Mouse (Mus musculus): ENCODE results near the gene Lrrc4b. TPM values are rescaled to one million over a fixed set of nuclear protein-coding genes. Genes with fewer than 3 reads are reported as not detected.

The Lrrc4b gene
- total RNA-seq (2021): 10 to 100 TPM; 28.3 to 39.0 TPM

DNA sequence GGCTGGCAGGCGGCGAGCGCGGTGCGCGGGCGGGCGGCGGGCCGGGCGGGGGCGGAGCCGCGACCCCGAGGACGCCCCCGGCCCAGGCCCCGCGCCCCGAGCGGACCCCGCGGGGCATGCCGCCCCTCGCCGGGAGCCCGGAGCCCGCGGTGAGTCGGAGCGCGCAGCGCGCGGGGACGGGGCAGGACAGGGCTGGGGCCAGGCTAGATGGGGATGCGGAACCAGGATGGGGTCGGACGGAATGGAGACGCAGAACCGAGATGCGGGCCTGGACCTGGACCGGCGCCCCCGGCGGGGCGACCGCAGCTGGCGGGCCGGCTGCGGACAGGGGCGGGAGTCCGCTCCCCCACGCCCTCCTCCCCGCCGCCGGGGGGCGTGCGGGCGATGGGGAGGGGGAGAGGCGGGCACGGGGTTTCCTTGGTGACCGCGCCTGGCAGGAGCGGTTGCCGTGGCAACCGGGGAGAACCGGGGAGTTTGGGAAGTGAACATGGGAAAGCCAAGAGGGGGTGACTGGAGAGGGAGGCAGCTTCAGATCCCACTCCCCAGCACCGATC, at the start of gene Lrrc4b:
Gene Lrrc4b, plus strand, starts transcription at position 51 of the 554 bp plus-strand sequence.
- intact Hi-C loops (cut with DNase I): no loop called here
- DNase-seq: no peak

DNA sequence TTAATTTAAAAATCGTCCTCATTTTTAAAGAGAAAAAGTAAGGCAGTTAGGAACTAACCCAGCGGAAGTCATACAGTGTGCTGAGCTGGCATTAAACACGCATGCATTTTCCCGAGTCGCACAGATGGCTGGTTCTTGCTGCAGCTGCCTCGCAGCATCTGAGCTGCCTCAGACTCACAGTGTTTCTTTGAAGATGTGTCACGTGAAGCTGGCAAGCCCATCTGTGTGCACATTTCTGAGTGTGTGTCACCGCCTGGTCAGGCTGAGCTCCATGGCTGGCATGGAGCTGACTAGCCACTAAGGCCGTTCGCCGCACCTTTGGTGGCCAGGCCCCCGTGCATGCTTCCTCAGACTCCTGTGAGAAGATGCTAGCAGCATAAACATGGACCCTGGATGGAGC, 46.3 kb upstream of the Lrrc4b start:
- intact Hi-C loops (cut with DNase I): no loop called here
- no peak for DNase-seq

DNA sequence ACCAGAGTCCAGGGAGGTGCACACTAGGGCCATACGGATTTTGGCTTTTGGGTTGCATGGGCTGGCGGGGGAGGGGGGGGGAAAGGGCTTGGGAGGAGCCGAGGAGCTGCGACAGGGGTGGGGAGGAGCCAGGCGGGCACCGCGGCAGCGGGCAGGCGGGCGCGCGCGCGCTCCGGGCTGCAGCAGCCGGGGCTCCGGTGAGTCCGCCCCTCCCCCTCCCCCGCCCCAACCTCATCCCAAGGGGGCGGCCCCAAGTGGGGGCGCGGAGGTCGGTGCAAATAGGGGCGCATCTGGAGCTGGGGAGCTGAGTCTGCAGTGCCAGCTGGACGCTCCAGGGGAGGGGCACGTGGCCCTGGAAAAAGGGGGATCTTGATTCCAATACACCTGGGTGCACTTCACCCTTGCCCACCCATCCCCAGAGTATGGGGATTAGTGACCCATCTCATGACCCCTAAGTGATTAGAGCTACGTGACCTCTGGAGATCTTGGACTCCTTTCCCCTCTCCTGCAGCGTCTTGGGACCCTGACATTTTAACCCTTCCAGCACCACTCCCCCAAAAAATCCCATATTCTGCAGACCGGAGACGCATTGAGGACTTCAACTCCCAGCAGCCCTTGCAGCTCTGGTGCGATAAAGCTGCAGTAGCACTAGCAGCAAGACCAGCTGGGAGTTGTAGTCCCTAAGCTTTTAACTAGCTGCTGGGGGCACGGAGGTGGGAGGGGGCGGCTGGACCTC, 44.7 kb upstream of the Lrrc4b start, which contains the start of gene Syt3:
Gene Syt3, plus strand, starts transcription at position 123 of the 736 bp plus-strand sequence.
- intact Hi-C loops (cut with DNase I): no loop called here

DNA sequence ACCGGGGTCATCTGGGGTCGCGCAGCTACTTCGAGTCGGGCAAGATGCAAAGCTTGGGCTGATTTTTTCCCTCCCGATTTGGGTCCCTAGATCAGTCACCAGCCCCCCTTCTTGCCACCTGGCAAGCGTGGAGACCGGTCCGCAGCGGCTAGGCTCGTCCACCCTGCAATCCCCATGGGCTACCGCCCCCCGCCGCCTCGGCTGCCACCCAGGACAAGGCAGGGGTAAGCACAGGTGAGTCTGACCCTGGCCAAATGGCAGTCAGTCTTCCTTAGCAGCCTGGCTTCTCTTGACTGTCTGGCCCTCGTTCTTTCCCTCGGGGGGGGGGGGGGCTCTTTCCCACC, 44.1 kb upstream of the Lrrc4b start:
- intact Hi-C loops (cut with DNase I): no loop called here
- DNase-seq: no peak

More for the DNA sequence above, 44.7 kb upstream of the Lrrc4b start, which contains the start of gene Syt3:
- peak; percentile 62 to 72 for DNase-seq

DNA sequence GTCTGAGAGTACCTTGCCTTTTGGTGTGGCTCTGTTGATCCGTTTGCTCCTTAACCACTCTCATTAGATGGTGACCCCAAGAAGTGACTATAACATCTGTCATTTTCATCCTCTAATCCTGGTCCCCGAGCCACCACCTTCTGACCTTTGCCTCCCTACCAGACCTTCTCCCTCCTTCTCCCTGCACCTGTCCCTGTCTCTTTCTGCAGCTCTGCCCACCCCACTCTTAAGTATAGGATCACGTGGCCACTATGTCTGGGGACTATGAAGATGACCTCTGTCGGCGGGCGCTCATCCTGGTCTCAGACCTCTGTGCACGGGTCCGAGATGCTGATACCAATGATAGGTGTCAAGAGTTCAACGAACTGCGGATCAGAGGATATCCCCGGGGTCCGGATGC, 43.1 kb upstream of the Lrrc4b start, which contains the start of gene 1700008O03Rik:
Gene 1700008O03Rik, minus strand, starts transcription at position 101 of the 400 bp plus-strand sequence.
- no peak for DNase-seq
- intact Hi-C loops (cut with DNase I): no loop called here

DNA sequence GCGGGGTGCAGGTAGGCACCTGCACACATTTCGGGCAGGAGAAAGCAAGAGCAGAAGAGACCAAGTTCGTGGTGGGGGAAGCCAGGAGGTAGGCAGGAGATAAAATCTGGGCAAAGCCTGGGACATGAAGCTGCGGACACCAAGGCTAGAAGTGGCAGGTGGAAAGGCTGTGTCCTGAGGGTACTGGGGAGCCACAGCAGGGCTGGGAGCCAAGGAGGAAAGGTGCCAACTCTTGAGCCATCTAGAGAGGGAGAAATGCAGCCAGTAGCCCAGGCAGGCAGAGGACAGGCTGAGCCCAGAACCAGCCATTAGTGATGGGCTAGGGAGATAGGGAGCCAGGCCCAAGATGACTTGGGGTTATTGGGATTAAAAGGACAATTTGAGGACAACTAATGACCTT, 37.0 kb upstream of the Lrrc4b start:
- no peak for DNase-seq
- intact Hi-C loops (cut with DNase I): no loop called here

DNA sequence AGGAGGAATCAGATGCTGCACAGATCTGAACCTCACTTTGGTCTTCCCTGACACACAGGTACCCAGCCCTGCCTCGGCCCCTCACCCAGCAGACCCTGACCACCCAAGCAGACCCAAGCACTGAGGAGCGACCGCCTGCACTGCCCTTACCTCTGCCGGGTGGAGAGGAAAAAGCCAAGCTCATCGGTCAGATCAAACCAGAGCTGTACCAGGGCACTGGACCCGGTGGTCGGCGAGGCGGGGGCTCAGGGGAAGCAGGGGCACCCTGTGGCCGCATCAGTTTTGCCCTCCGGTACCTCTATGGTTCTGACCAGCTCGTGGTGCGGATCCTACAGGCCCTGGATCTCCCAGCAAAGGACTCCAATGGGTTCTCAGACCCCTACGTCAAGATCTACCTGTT, 36.5 kb upstream of the Lrrc4b start:
- intact Hi-C loops (cut with DNase I): no loop called here
- no peak for DNase-seq

DNA sequence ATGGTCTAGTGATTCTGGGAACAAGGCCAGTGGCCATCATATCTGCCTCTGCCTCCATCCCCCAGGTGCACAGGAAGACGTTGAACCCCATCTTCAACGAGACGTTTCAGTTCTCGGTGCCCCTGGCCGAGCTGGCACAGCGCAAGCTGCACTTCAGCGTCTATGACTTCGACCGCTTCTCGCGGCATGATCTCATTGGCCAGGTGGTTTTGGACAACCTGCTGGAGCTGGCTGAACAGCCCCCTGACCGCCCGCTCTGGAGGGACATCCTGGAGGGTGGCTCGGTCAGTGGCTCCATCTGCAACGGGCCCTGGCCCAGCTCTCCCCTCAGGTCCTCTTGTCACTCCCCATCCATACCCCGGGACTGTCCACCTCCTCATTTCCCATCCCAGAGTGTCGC, 35.5 kb upstream of the Lrrc4b start:
- intact Hi-C loops (cut with DNase I): no loop called here

DNA sequence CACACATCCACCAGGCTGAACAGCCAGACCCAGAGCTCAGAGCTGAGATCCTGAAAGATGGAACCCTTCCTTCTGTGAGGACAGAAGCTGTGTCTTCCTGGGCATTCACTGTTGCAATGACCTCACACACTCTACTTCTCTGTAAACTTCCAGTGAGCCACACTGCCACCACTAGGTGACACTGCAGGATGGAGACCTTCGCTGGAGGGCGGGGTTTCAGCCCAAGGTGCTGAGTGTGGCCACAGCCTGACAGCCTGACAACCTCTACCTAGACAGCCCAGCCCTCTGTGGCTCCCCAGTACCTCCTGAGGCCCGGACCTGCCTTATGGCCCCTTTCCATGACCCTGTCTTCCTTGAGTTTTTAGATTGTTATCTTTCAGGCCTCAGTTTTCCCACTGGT, 30.2 kb upstream of the Lrrc4b start:
- peak; percentile 75 to 77 for DNase-seq
- intact Hi-C loops (cut with DNase I): no loop called here

More for the DNA sequence above, 35.5 kb upstream of the Lrrc4b start:
- no peak for DNase-seq

DNA sequence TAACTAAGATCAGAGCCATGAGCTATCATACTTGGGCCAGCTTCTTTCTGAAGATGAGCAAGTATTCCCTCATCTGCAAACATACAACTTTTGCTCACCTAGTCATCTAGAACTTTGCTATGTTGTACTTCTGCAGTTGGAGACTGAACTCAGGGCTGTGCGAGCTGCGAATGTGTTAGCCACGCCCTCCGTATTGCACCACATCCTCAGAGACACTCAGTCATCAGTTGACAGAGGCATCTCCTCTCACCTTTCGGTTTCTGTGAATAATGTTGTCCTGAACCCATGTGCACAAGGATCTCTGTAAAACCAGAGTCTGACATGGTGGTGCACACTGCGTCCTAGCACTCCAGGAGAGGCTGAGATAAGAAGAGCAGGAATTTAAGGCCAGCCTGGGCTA, 27.1 kb upstream of the Lrrc4b start:
- no peak for DNase-seq
- intact Hi-C loops (cut with DNase I): loop anchor here (2.0 kb wide), 1 partner anchor 83 kb away; no protein-coding TSS in a partner anchor

DNA sequence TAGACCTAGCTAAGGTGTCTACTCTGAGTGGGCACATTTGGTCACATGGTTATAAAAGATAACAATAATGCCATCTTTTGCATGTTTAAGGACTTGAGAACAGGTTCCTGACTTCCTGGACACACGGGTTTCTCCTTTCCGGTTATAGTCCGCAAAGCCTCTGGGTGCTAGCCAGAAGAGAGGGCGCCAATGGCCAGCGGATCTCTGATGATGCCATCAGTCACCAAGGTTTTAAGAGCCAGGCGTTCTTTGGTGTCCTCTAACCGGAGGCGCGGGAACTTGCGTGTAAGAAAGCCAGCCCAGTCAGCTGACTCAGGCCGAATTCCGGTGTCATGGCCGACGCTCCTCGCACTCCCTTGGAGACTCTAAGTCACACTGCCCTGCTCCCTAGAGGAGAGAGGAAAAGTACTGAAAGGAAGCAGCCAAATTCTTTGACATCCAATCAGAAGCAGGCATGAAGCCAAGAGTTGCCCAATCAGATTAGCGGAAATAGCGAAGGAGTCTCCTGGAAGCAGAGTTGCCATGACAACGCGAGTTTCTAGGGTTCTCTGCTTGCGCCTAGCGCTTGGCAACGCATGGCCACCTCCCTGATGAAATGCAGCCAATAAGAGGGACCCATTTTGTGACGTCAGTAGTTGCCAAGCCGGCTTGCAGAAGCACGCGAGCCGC, 23.3 kb upstream of the Lrrc4b start:
- DNase-seq: peak; percentile 88 to 90
- intact Hi-C loops (cut with DNase I): loop anchor here (5.0 kb wide), 1 partner anchor 72 kb away; no protein-coding TSS in a partner anchor

DNA sequence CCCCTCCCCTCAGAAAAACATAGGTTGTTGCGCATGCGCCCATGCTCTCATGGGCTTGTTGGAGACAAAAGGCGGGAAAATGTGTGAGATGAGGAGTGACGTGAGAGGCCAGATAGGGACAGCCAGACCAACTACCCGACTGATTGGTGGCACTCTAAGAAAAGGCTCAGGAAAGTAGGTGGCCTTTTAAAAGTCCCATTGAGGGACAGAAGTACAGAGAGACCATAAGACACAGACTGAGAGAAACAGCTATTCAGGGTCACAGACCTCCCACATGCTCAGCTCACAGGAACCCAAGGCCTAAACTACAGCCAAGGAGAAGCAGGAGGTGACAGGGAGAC, 22.8 kb upstream of the Lrrc4b start:
- intact Hi-C loops (cut with DNase I): loop anchor here (5.0 kb wide), 1 partner anchor 71 kb away; no protein-coding TSS in a partner anchor
- DNase-seq: no peak

DNA sequence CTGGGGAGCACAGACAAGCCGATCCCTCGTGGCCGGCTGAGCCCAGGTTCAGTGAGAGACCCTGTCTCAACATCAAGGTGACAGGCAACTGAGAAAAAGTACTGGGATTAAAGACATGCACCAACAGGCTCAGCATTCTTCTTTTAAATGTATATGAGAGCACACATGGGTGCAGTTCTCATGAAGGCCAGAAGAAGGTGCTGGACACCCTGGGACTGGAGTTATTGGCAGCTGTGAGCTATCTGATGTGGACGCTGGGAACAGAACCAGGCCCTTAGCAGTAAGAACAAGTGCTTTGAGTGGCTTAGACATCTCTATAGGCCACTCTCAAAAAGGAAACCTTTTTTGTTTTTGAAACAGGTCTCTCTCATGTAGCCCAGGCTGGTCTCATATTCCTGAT, 17.7 kb upstream of the Lrrc4b start:
- DNase-seq: no peak

DNA sequence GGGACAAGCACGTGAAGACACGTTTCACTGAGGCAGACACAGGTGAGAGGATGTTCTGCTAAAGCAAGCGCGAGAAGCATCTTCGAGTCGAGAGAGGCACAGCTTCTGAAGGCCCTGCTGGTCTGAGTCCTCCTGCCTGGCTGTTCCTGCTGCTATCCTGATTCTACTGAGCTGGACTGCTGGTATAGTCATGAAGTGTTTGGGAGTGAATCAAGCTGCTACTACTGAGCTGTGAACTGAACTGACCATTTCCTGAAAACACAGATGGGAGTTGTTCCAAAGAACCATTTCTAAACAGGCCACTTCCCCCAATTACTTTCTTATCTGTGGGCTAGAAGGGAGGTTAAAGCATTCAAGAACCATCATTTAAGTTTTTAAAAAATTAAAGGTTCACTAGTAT, 15.5 kb upstream of the Lrrc4b start:
- intact Hi-C loops (cut with DNase I): no loop called here
- no peak for DNase-seq

More for the DNA sequence above, 17.7 kb upstream of the Lrrc4b start:
- intact Hi-C loops (cut with DNase I): no loop called here

DNA sequence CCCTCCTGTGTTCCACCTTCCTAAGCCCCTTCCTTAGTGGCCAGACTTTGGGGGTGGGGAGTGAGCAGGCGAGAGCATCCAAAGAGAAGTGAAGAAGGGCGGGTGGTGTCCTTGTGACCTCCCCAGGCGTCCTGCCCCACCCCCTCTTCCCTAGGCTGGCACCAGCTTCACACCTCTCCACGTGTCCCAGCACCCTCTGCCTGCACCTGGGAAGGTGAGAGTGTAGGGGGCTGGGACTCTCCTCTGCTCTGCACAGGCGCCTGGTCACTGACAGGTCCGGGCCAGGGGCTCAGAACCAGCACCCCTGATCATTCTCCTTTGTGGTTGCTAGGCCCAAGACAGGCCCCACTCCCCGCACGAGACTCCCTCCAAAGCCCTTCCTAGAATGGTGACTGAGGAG, 1.2 kb upstream of the Lrrc4b start:
- intact Hi-C loops (cut with DNase I): no loop called here
- no peak for DNase-seq

DNA sequence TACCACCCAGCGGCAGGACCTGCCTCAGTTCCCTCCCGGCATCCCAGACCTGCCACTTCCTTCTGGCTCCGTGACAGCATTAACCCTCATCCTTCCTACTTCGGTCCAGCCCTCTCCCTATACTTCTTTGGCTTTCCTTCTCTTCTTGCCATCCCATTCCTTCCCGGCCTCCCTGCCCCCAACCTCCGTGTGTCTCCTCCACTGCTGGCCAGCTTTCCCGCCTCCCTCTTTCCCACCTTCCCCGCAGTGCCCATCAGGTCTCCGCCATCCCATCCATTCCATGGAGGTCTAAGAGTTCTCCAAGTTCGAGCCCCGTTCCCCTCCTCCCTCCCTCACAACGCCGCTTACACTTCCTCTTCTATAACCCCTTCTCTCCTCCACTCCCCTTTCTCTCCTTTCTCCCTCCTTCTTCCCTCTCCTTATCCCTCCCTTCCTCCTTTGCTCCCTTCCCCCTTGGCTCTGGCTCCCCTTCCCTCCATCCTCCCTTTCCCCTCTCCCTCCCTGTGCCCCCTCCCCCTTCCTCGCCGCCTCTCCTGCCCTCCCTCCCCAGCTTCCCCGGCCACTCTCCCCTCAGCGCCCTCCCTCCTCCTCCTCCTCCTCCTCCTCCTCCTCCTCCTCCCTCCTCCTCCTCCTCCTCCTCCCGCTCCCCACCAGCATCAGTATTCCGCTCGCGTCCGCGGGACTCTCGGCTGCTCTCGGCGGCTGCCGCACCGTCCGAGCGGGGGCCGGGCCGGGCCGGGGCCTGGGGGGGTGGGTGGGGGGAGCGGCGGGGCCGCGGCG, 457 bp upstream of the Lrrc4b start:
- intact Hi-C loops (cut with DNase I): no loop called here
- DNase-seq: no peak

DNA sequence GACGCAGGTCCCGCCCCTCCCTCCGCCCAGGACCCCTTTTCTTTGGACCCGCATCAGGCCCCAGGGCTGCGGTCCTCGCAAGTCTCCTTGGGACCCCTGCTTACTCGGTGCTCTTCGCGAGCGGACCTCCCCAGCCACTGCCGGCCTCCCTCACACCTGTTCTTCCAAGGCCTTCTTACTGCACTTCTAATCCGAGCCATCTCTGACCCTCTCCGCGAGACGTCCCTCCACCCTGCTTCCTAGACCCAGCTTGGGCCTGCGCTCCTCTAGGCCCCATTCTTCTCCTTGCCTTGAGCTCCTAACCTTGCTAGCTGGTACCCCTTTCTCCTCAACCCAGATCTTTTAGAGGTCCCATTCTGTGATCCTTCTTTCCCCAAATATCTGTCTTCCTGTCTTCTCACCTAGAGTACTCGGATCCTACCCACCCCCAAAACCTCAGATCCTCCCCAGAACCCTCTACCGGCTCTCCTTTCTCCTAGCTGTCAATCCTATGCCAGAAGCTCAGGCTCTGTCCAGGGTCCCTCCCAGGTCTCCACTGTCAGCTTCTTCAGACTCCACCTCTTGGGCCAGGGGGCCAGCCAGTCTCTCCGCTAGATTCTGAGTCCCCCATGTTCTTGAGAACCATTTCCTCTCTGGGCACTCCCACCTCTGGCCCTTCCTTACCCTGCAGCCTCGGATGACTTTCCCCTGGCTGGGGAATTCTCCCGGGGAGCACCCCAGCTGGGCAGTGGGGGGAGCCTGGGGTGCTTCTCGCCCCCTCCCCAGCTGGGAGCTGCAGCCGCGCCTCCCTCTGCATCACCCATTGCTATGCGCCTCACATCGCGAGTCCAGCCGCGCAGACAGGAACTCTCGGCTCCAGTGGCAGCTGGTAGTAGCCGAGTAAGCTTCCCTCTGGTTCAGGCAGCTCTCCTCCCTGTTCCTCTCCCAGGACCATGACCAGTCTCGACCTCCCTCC, 993 bp downstream of the Lrrc4b start:
- intact Hi-C loops (cut with DNase I): no loop called here

DNA sequence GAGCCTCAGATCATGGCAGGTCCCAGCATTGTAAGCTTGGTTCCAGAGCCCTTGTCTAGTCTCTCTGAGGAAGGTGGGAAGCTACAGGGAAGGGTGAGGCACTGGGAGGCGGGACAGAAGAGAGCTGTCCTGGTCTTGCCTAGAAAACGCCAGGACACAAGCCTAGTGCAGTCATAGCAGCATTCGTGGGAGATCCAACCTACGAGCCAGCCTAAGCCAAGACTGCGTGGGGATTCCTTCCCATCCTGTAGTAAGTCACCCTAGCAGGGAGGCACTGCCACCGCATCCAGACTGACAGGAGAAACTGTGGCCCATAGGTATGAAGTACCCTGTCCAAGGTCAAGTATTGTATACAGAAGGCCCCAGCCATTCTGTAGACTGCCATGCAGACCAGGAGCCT, 3.7 kb downstream of the Lrrc4b start:
- no peak for DNase-seq
- intact Hi-C loops (cut with DNase I): no loop called here

More for the DNA sequence above, 993 bp downstream of the Lrrc4b start:
- DNase-seq: no peak

DNA sequence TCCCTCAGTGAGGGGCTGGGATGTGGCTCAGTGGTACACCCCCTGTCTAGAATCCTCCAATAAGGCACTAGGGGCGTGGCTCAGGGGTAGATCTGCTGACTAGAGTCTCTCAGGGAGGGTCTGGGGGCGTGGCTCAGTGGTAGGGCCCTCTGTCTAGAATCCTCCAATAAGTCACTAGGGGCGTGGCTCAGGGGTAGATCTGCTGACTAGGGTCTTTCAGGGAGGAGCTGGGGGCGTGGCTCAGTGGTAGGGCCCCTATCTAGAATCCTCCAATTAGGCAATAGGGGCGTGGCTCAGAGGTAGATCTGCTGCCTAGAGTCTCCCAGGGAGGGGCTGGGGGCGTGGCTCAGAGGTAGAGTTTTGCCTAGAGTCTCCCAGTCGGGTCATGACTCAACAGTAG, 4.6 kb downstream of the Lrrc4b start:
- DNase-seq: no peak

DNA sequence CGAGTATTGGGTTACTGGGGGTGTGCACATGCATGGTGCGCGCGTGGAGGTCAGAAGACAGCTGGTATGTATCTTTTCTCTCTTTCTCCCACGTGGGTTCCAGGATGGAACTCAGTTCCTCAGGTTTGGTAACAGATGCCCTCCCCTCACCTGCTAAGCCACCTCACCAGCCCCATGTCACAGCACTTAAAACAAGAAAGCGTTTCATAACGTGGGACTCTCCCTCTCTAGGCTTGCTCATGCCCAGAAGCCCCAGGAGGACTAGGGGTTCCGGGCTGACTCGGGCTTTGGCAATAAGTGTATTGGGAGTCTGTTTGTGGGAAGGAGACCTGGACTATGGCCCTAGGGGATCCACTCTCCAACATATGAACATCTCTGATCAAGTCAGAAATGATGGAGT, 5.3 kb downstream of the Lrrc4b start:
- intact Hi-C loops (cut with DNase I): no loop called here
- DNase-seq: no peak

More for the DNA sequence above, 4.6 kb downstream of the Lrrc4b start:
- intact Hi-C loops (cut with DNase I): no loop called here

Data from heart, postnatal 10 days (tissue).